Mouse (Mus musculus) intestine, embryonic 16.5 days (tissue): ENCODE results near the gene Tbc1d22b. TPM values are rescaled to one million over a fixed set of nuclear protein-coding genes. Genes with fewer than 3 reads are reported as not detected.

Source experiments
- ATAC-seq: fragments of 200-750 bp; cut with Nextera tagmentation; 2 replicates; pipeline ENCODE4 v1.8.0; 2017; ENCODE audit warnings: moderate TSS enrichment, moderate library complexity
- H3K27ac ChIP-seq: fragments of 300-500 bp; sonication (generic); 2 replicates; pipeline ENCODE4 v1.5.1; 2014; ENCODE audit warnings: mild to moderate bottlenecking, low read length
- H3K27me3 ChIP-seq: fragments of 300-500 bp; sonication (generic); replicated peaks from 2 replicates; pipeline ENCODE4 v1.6.1; 2014; ENCODE audit warnings: low read length, control low read depth, mixed read lengths; ENCODE audit not compliant: control insufficient read depth, insufficient read depth
- H3K36me3 ChIP-seq: fragments of 300-500 bp; sonication (generic); 2 replicates; pipeline ENCODE4 v1.6.1; 2014; ENCODE audit warnings: low read length, control low read depth; ENCODE audit not compliant: control insufficient read depth, insufficient read depth
- H3K4me1 ChIP-seq: fragments of 300-500 bp; sonication (generic); 2 replicates; pipeline ENCODE4 v1.6.1; 2014; ENCODE audit warnings: low read length, control low read depth, mixed read lengths; ENCODE audit not compliant: control insufficient read depth, insufficient read depth
- H3K4me2 ChIP-seq: fragments of 300-500 bp; sonication (generic); 2 replicates; pipeline ENCODE4 v1.6.1; 2014; ENCODE audit warnings: low read depth, low read length, control low read depth
- H3K4me3 ChIP-seq: fragments of 300-500 bp; sonication (generic); 2 replicates; pipeline ENCODE4 v1.5.1; 2014; ENCODE audit warnings: mild to moderate bottlenecking, low read length
- H3K9ac ChIP-seq: fragments of 300-500 bp; sonication (generic); 2 replicates; pipeline ENCODE4 v1.6.1; 2014; ENCODE audit warnings: low read depth, low read length
- H3K9me3 ChIP-seq: fragments of 300-500 bp; sonication (generic); 2 replicates; pipeline ENCODE4 v1.6.1; 2016; ENCODE audit warnings: low read length, control low read depth; ENCODE audit not compliant: control insufficient read depth
- WGBS: fragments of 180-500 bp; shearing (Covaris S2); extraction: QIAGEN DNeasy Blood & Tissue Kit; methylation state at CpG from one replicate; pipeline ENCODE4 v1.1.7; 2014; 5-methylcytosine and 5-hydroxymethylcytosine counted together
- polyA plus RNA-seq: library from polyadenylated mRNA; unstranded; fragments of >200 nt; fragmentation: Nextera tagmentation; extraction: Ambion mirVana; gene quantifications from 2 replicates; pipeline ENCODE4 v1.2.1, GENCODE M21; 2015

Gene Tbc1d22b
- polyA plus RNA-seq, 1 experiment from 2014 or later = 12.6 TPM

- no peaks in the 10 kb centered on the region for H3K4me1 ChIP-seq
- H3K36me3 ChIP-seq = peaks cover 26% of the 10 kb centered on the region
- no peaks in the 10 kb centered on the region for H3K9me3 ChIP-seq
- no peak overlapping the region for H3K4me2 ChIP-seq
- no peak for ATAC-seq
- no peak overlapping the region for H3K27ac ChIP-seq
- no peak overlapping the region for H3K4me3 ChIP-seq
- H3K9ac ChIP-seq = no peak overlapping the region
- no peaks in the 10 kb centered on the region for H3K27me3 ChIP-seq
- WGBS = 93% methylated on average over 9 of the region's 9 CpGs
Measured at GRCm38 (mm10) chr17:29627285-29627684, 77.7 kb downstream of the Tbc1d22b start.

- Histone ChIP-seq H3K4me3 (no peak overlapping the region), H3K27me3 (no peaks in the 10 kb centered on the region), H3K4me2 (no peak overlapping the region), H3K9ac (no peak overlapping the region), H3K36me3 (peaks cover 21% of the 10 kb centered on the region), H3K4me1 (no peaks in the 10 kb centered on the region), H3K27ac (no peak overlapping the region), H3K9me3 (no peaks in the 10 kb centered on the region)
- ATAC-seq = no peak
- 94% methylated on average over 5 of the region's 5 CpGs for WGBS
Measured at GRCm38 (mm10) chr17:29628946-29629345, 79.4 kb downstream of the Tbc1d22b start.

GRCm38 (mm10) chr17:29629620-29630019 lies 80.0 kb downstream of the Tbc1d22b start:
- Histone ChIP-seq H3K4me1 (no peaks in the 10 kb centered on the region), H3K9me3 (no peaks in the 10 kb centered on the region), H3K36me3 (peaks cover 21% of the 10 kb centered on the region), H3K4me2 (no peak overlapping the region), H3K27ac (no peak overlapping the region), H3K9ac (no peak overlapping the region), H3K4me3 (no peak overlapping the region), H3K27me3 (no peaks in the 10 kb centered on the region)
- 67% methylated on average over 5 of the region's 5 CpGs for WGBS
- ATAC-seq = peak; percentile 73

GRCm38 (mm10) chr17:29632312-29632711 lies 82.7 kb downstream of the Tbc1d22b start:
- H3K36me3 ChIP-seq = peaks cover 25% of the 10 kb centered on the region
- 96% methylated on average over 11 of the region's 11 CpGs for WGBS
- no peak overlapping the region for H3K4me3 ChIP-seq

GRCm38 (mm10) chr17:29635492-29635891 lies 85.9 kb downstream of the Tbc1d22b start:
- H3K27me3 ChIP-seq = no peaks in the 10 kb centered on the region
- no peak overlapping the region for H3K27ac ChIP-seq
- H3K4me1 ChIP-seq = no peaks in the 10 kb centered on the region
- H3K4me2 ChIP-seq = no peak overlapping the region
- ATAC-seq = no peak
- H3K9me3 ChIP-seq = no peaks in the 10 kb centered on the region
- H3K9ac ChIP-seq = no peak overlapping the region
- 88% methylated on average over 8 of the region's 8 CpGs for WGBS
- peaks cover 31% of the 10 kb centered on the region for H3K36me3 ChIP-seq
- no peak overlapping the region for H3K4me3 ChIP-seq

More at GRCm38 (mm10) chr17:29632312-29632711, 82.7 kb downstream of the Tbc1d22b start:
- H3K9ac ChIP-seq = no peak overlapping the region
- ATAC-seq = no peak
- H3K9me3 ChIP-seq = no peaks in the 10 kb centered on the region
- no peaks in the 10 kb centered on the region for H3K4me1 ChIP-seq
- no peaks in the 10 kb centered on the region for H3K27me3 ChIP-seq
- no peak overlapping the region for H3K27ac ChIP-seq
- H3K4me2 ChIP-seq = no peak overlapping the region

- Histone ChIP-seq H3K4me3 (no peak overlapping the region), H3K9me3 (no peaks in the 10 kb centered on the region), H3K27ac (no peak overlapping the region), H3K4me1 (no peaks in the 10 kb centered on the region), H3K9ac (no peak overlapping the region), H3K4me2 (no peak overlapping the region), H3K36me3 (peaks cover 32% of the 10 kb centered on the region), H3K27me3 (no peaks in the 10 kb centered on the region)
- ATAC-seq = no peak
- 67% methylated on average over 5 of the region's 5 CpGs for WGBS
Measured at GRCm38 (mm10) chr17:29636118-29636517, 86.5 kb downstream of the Tbc1d22b start.

GRCm38 (mm10) chr17:29637377-29637776 lies 87.8 kb downstream of the Tbc1d22b start:
- WGBS = 87% methylated on average over 4 of the region's 4 CpGs
- peaks cover 23% of the 10 kb centered on the region for H3K36me3 ChIP-seq
- no peak for ATAC-seq
- H3K27me3 ChIP-seq = no peaks in the 10 kb centered on the region
- H3K4me2 ChIP-seq = no peak overlapping the region
- H3K27ac ChIP-seq = no peak overlapping the region
- no peaks in the 10 kb centered on the region for H3K9me3 ChIP-seq
- H3K4me1 ChIP-seq = no peaks in the 10 kb centered on the region
- no peak overlapping the region for H3K4me3 ChIP-seq
- H3K9ac ChIP-seq = no peak overlapping the region

- H3K9me3 ChIP-seq = no peaks in the 10 kb centered on the region
- no peak overlapping the region for H3K27ac ChIP-seq
- H3K4me1 ChIP-seq = no peaks in the 10 kb centered on the region
- ATAC-seq = no peak
- no peak overlapping the region for H3K4me2 ChIP-seq
- H3K27me3 ChIP-seq = no peaks in the 10 kb centered on the region
- H3K36me3 ChIP-seq = peaks cover 23% of the 10 kb centered on the region
- WGBS = 67% methylated on average over 8 of the region's 8 CpGs
- H3K9ac ChIP-seq = no peak overlapping the region
- no peak overlapping the region for H3K4me3 ChIP-seq
Measured at GRCm38 (mm10) chr17:29637895-29638294, 88.3 kb downstream of the Tbc1d22b start.

- no peaks in the 10 kb centered on the region for H3K4me1 ChIP-seq
- no peaks in the 10 kb centered on the region for H3K9me3 ChIP-seq
- no peaks in the 10 kb centered on the region for H3K27me3 ChIP-seq
- no peak overlapping the region for H3K4me3 ChIP-seq
- H3K36me3 ChIP-seq = peaks cover 23% of the 10 kb centered on the region
- H3K27ac ChIP-seq = no peak overlapping the region
- no peak for ATAC-seq
- no peak overlapping the region for H3K9ac ChIP-seq
- no peak overlapping the region for H3K4me2 ChIP-seq
- WGBS = 93% methylated on average over 11 of the region's 11 CpGs
Measured at GRCm38 (mm10) chr17:29640971-29641370, 91.4 kb downstream of the Tbc1d22b start.

- H3K4me2 ChIP-seq = no peak overlapping the region
- H3K4me1 ChIP-seq = no peaks in the 10 kb centered on the region
- H3K9ac ChIP-seq = no peak overlapping the region
- H3K27ac ChIP-seq = no peak overlapping the region
- ATAC-seq = no peak
- no peaks in the 10 kb centered on the region for H3K9me3 ChIP-seq
- 61% methylated on average over 3 of the region's 3 CpGs for WGBS
- H3K36me3 ChIP-seq = peaks cover 13% of the 10 kb centered on the region
- no peak overlapping the region for H3K4me3 ChIP-seq
- no peaks in the 10 kb centered on the region for H3K27me3 ChIP-seq
Measured at GRCm38 (mm10) chr17:29642219-29642618, 92.6 kb downstream of the Tbc1d22b start.
